In genomic region chr8:86901972-86902371, GRCm38 (mm10) we compare ENCODE assay signal across 11 mouse cellular contexts. TPM values are rescaled to one million over a fixed set of nuclear protein-coding genes. Genes with fewer than 3 reads are reported as not detected.
DNase-seq lines count a peak whose midpoint lies in the region; ATAC-seq lines count a peak whose summit lies in the region.
"Had no signal": no experiment of that assay in that cellular context is flagged by ENCODE, and none has a peak within 500 bp of the region (broad histone marks: within the 10 kb centered on the region; RNA-seq: fewer than 3 reads in every experiment).

No protein-coding gene starts in this region.

- no peaks in the 10 kb centered on the region for H3K36me3 ChIP-seq in heart, embryonic 16.5 days (ENCODE audit: control insufficient read depth, insufficient read depth)
- no peaks in the 10 kb centered on the region for H3K36me3 ChIP-seq in forebrain, embryonic 13.5 days (ENCODE audit: poor library complexity, severe bottlenecking)
- H3K36me3 ChIP-seq: midbrain, embryonic 15.5 days had no signal

- no peaks in the 10 kb centered on the region for H3K27me3 ChIP-seq in heart, embryonic 16.5 days (ENCODE audit: control insufficient read depth, insufficient read depth, low read length)
- no peaks in the 10 kb centered on the region for H3K27me3 ChIP-seq in forebrain, embryonic 13.5 days
- H3K27me3 ChIP-seq: midbrain, embryonic 15.5 days had no signal

- WGBS in heart, embryonic 16.5 days: 36% methylated on average over 5 of the region's 5 CpGs
- WGBS in forebrain, embryonic 13.5 days: 81% methylated on average over 5 of the region's 5 CpGs

- no peak overlapping the region for H3K9ac ChIP-seq in heart, embryonic 16.5 days (ENCODE audit: low read length)
- H3K9ac ChIP-seq in forebrain, embryonic 13.5 days: no peak overlapping the region
- H3K9ac ChIP-seq: midbrain, embryonic 15.5 days had no signal

- H3K4me2 ChIP-seq in heart, embryonic 16.5 days (ENCODE audit: low read depth, low read length): no peak overlapping the region
- no peak overlapping the region for H3K4me2 ChIP-seq in forebrain, embryonic 13.5 days
- H3K4me2 ChIP-seq: midbrain, embryonic 15.5 days had no signal

- H3K4me1 ChIP-seq in heart, embryonic 16.5 days (ENCODE audit: control insufficient read depth, insufficient read depth, low read length): no peaks in the 10 kb centered on the region
- H3K4me1 ChIP-seq in forebrain, embryonic 13.5 days: no peaks in the 10 kb centered on the region
- H3K4me1 ChIP-seq: midbrain, embryonic 15.5 days had no signal

- intact Hi-C loops in left cerebral cortex, postnatal 36 days (cut with DNase I): loop anchor here (5.0 kb wide), 2 partner anchors 55 to 260 kb away; no protein-coding TSS in a partner anchor

- DNase-seq in 416B (ENCODE audit: low read depth): peak; percentile 65
- DNase-seq in adrenal gland, postnatal 36 days: peak; percentile 43 to 53
- DNase-seq in kidney, postnatal 4 days: peak; percentile 55 to 74
- DNase-seq in cerebellum, adult 11 months: no peak
- DNase-seq in left cerebral cortex, postnatal 36 days (ENCODE audit: low spot score in 2 of 2): no peak
- DNase-seq in retina, postnatal 1 day: no peak
- DNase-seq: cerebellum, adult 18-20 months; right cerebral cortex, postnatal 4 days had no signal

- H3K4me3 ChIP-seq in heart, embryonic 16.5 days (ENCODE audit: low read length): no peak overlapping the region
- H3K4me3 ChIP-seq in forebrain, embryonic 13.5 days: no peak overlapping the region
- H3K4me3 ChIP-seq: midbrain, embryonic 15.5 days had no signal

- peak overlapping the region; percentile 55 for H3K27ac ChIP-seq in heart, embryonic 16.5 days (ENCODE audit: low read length)
- no peak overlapping the region for H3K27ac ChIP-seq in forebrain, embryonic 13.5 days
- H3K27ac ChIP-seq: midbrain, embryonic 15.5 days had no signal

- peak; percentile 74 for ATAC-seq in heart, embryonic 16.5 days (replicated peaks; ENCODE audit: extremely low read depth, insufficient read depth, low FRiP score)
- ATAC-seq in forebrain, embryonic 13.5 days: no peak
- ATAC-seq: midbrain, embryonic 15.5 days had no signal

- peaks cover 2% of the 10 kb centered on the region; the same call in 1 of the 2 replicates for H3K9me3 ChIP-seq in heart, embryonic 16.5 days (replicated peaks; ENCODE audit: control insufficient read depth, low read length)
- H3K9me3 ChIP-seq in forebrain, embryonic 13.5 days (replicated peaks): no peaks in the 10 kb centered on the region
- H3K9me3 ChIP-seq: midbrain, embryonic 15.5 days had no signal

RNA-seq across cellular contexts. Expression of gene N4bp1, which starts 16.9 kb away (rescaled TPM):
- 10 to 100 TPM; 29.8 to 36.0 TPM for total RNA-seq in adrenal gland, postnatal 36 days (2021)
- 5.8 and 6.5 TPM in 2 replicates for polyA plus RNA-seq in heart, embryonic 16.5 days (2015; fragmentation: Nextera tagmentation; extraction: Ambion mirVana)
- 9.8 and 10.9 TPM in 2 replicates for polyA plus RNA-seq in forebrain, embryonic 13.5 days (2015; fragmentation: Nextera tagmentation; extraction: Ambion mirVana)
- 10 to 100 TPM; 31.1 to 38.6 TPM for total RNA-seq in left cerebral cortex, postnatal 36 days (2021)

Comparison
In these comparisons a context has a peak if more than half of its experiments do, and no peak if none do; other contexts are left out.
1. DNase-seq: peak in 416B (single experiment), adrenal gland, postnatal 36 days (2 of 2) and kidney, postnatal 4 days (2 of 2); none in cerebellum, adult 11 months (single experiment), left cerebral cortex, postnatal 36 days (0 of 2) and retina, postnatal 1 day (single experiment).